In genomic region chr9:110531914-110532489, GRCm38 (mm10) we compare ENCODE assay signal across 8 mouse cellular contexts. TPM values are rescaled to one million over a fixed set of nuclear protein-coding genes. Genes with fewer than 3 reads are reported as not detected.
DNase-seq lines count a peak whose midpoint lies in the region; ATAC-seq and TF ChIP-seq lines count a peak whose summit lies in the region.

No protein-coding gene starts in this region.

- peak overlapping the region; percentile 96 for H3K27ac ChIP-seq in bone marrow, adult 2 months (ENCODE audit: control insufficient read depth, insufficient read depth, low read depth, low read length, poor library complexity)
- peak overlapping the region; percentile 99 for H3K27ac ChIP-seq in embryonic facial prominence, embryonic 15.5 days (replicated peaks)
- peak overlapping the region; percentile 98 for H3K27ac ChIP-seq in kidney, embryonic 14.5 days (ENCODE audit: low read depth, low read length)
- H3K27ac ChIP-seq in limb, embryonic 15.5 days: peak overlapping the region; percentile 100

- ATAC-seq in embryonic facial prominence, embryonic 15.5 days (ENCODE audit: insufficient number of reproducible peaks, low FRiP score, low TSS enrichment, low read depth): peak; percentile 99
- ATAC-seq in kidney, embryonic 14.5 days (ENCODE audit: low FRiP score, low TSS enrichment): peak; percentile 99
- ATAC-seq in limb, embryonic 15.5 days (ENCODE audit: insufficient number of reproducible peaks, low FRiP score, low TSS enrichment, low read depth): peak; percentile 99

- peak overlapping the region; percentile 85 for H3K4me3 ChIP-seq in bone marrow, adult 2 months (replicated peaks; ENCODE audit: control insufficient read depth, low read depth, low read length)
- peak overlapping the region; percentile 98 for H3K4me3 ChIP-seq in embryonic facial prominence, embryonic 15.5 days (replicated peaks)
- H3K4me3 ChIP-seq in kidney, embryonic 14.5 days (ENCODE audit: low read length): peak overlapping the region; percentile 79
- H3K4me3 ChIP-seq in limb, embryonic 15.5 days: peak overlapping the region; percentile 99

- 1% methylated on average over 49 of the region's 53 CpGs for WGBS in bone marrow, adult 2 months
- WGBS in embryonic facial prominence, embryonic 15.5 days: 0% methylated on average over 49 of the region's 53 CpGs
- WGBS in kidney, embryonic 14.5 days: under 1% methylated on average over 51 of the region's 53 CpGs
- under 1% methylated on average over 47 of the region's 53 CpGs for WGBS in limb, embryonic 15.5 days

- H3K4me1 ChIP-seq in bone marrow, adult 2 months (ENCODE audit: control insufficient read depth, insufficient read depth, low read length): peaks cover 5% of the 10 kb centered on the region
- H3K4me1 ChIP-seq in embryonic facial prominence, embryonic 15.5 days: peaks cover 26% of the 10 kb centered on the region
- H3K4me1 ChIP-seq in kidney, embryonic 14.5 days (ENCODE audit: control insufficient read depth, insufficient read depth, low read length): peaks cover 14% of the 10 kb centered on the region
- peaks cover 22% of the 10 kb centered on the region for H3K4me1 ChIP-seq in limb, embryonic 15.5 days

- H3K9ac ChIP-seq in embryonic facial prominence, embryonic 15.5 days: peak overlapping the region; percentile 85
- peak overlapping the region; percentile 91 for H3K9ac ChIP-seq in kidney, embryonic 14.5 days (ENCODE audit: low read depth, low read length)
- peak overlapping the region; percentile 82 for H3K9ac ChIP-seq in limb, embryonic 15.5 days

- H3K36me3 ChIP-seq in embryonic facial prominence, embryonic 15.5 days: no peaks in the 10 kb centered on the region
- H3K36me3 ChIP-seq in kidney, embryonic 14.5 days (ENCODE audit: control insufficient read depth, insufficient read depth, low read length): peaks cover 4% of the 10 kb centered on the region; the same call in 1 of the 2 replicates
- H3K36me3 ChIP-seq in limb, embryonic 15.5 days: 0 out of 2 replicates have a peak, but pooled peaks cover 2% of the 10 kb centered on the region

- H3K4me2 ChIP-seq in embryonic facial prominence, embryonic 15.5 days (replicated peaks): peak overlapping the region; percentile 58
- peak overlapping the region; percentile 77 for H3K4me2 ChIP-seq in kidney, embryonic 14.5 days (replicated peaks; ENCODE audit: low read depth, low read length)
- H3K4me2 ChIP-seq in limb, embryonic 15.5 days: peak overlapping the region; percentile 49

- peak; percentile 59 for TF ChIP-seq CTCF in bone marrow, adult 2 months (IDR thresholded peaks at IDR 0.05; ENCODE audit: control insufficient read depth, insufficient read depth, low read length)

- DNase-seq in 416B (ENCODE audit: low read depth): peak; percentile 96
- DNase-seq in heart, adult 9 months (ENCODE audit: low spot score in 2 of 2): peak; percentile 95
- DNase-seq in monocyte, adult 2 months (ENCODE audit: low read depth in 1 of 2, low spot score in 2 of 2): peak; percentile 84 to 85
- DNase-seq in spleen, postnatal 36 days (ENCODE audit: low spot score in 2 of 2): peak; percentile 98

- no peaks in the 10 kb centered on the region for H3K27me3 ChIP-seq in embryonic facial prominence, embryonic 15.5 days
- H3K27me3 ChIP-seq in kidney, embryonic 14.5 days (ENCODE audit: control insufficient read depth, insufficient read depth, low read length): no peaks in the 10 kb centered on the region
- H3K27me3 ChIP-seq in limb, embryonic 15.5 days: no peaks in the 10 kb centered on the region

- H3K9me3 ChIP-seq in embryonic facial prominence, embryonic 15.5 days (replicated peaks): no peaks in the 10 kb centered on the region
- no peaks in the 10 kb centered on the region for H3K9me3 ChIP-seq in kidney, embryonic 14.5 days (ENCODE audit: control insufficient read depth, low read length)
- H3K9me3 ChIP-seq in limb, embryonic 15.5 days: no peaks in the 10 kb centered on the region

- peak; percentile 73; the same call in 1 of the 2 replicates for TF ChIP-seq POLR2A in bone marrow, adult 2 months (IDR thresholded peaks at IDR 0.05; ENCODE audit: borderline replicate concordance, control insufficient read depth, low read depth, low read length)

RNA-seq across cellular contexts. Expression of gene Setd2, which starts 0.4 kb away (rescaled TPM):
- polyA plus RNA-seq in bone marrow, adult 2 months (2011; ENCODE audit: insufficient read depth, insufficient read length, low replicate concordance, missing spikeins): 39.4 and 65.9 TPM in 2 replicates
- 33.7 and 34.3 TPM in 2 replicates for polyA plus RNA-seq in embryonic facial prominence, embryonic 15.5 days (2015; fragmentation: Nextera tagmentation; extraction: Ambion mirVana)
- 46.5 and 55.9 TPM in 2 replicates for polyA plus RNA-seq in kidney, embryonic 14.5 days (2014; fragmentation: Nextera tagmentation; extraction: Ambion mirVana)
- polyA plus RNA-seq in limb, embryonic 15.5 days (2015; fragmentation: Nextera tagmentation; extraction: Ambion mirVana): 31.9 and 34.0 TPM in 2 replicates

RNA-seq across cellular contexts. Expression of gene Kif9, which starts 55.2 kb away (rescaled TPM):
- not detected in 2 replicates for polyA plus RNA-seq in bone marrow, adult 2 months (2011; ENCODE audit: insufficient read depth, insufficient read length, low replicate concordance, missing spikeins)
- polyA plus RNA-seq in embryonic facial prominence, embryonic 15.5 days (2015; fragmentation: Nextera tagmentation; extraction: Ambion mirVana): 4.0 and 7.4 TPM in 2 replicates
- 1.2 TPM in 2 replicates for polyA plus RNA-seq in kidney, embryonic 14.5 days (2014; fragmentation: Nextera tagmentation; extraction: Ambion mirVana)
- polyA plus RNA-seq in limb, embryonic 15.5 days (2015; fragmentation: Nextera tagmentation; extraction: Ambion mirVana): 0.95 and 1.3 TPM in 2 replicates

RNA-seq across cellular contexts. Expression of gene Klhl18, which starts 55.5 kb away (rescaled TPM):
- polyA plus RNA-seq in bone marrow, adult 2 months (2011; ENCODE audit: insufficient read depth, insufficient read length, low replicate concordance, missing spikeins): 6.2 and 18.4 TPM in 2 replicates
- polyA plus RNA-seq in embryonic facial prominence, embryonic 15.5 days (2015; fragmentation: Nextera tagmentation; extraction: Ambion mirVana): 11.1 and 12.8 TPM in 2 replicates
- 5.1 and 10.5 TPM in 2 replicates for polyA plus RNA-seq in kidney, embryonic 14.5 days (2014; fragmentation: Nextera tagmentation; extraction: Ambion mirVana)
- polyA plus RNA-seq in limb, embryonic 15.5 days (2015; fragmentation: Nextera tagmentation; extraction: Ambion mirVana): 10.5 and 11.3 TPM in 2 replicates

Comparison
In these comparisons a context has a peak if more than half of its experiments do, and no peak if none do; other contexts are left out.
1. Peak in every context shown above with its lines: DNase-seq, ATAC-seq, H3K4me3 ChIP-seq and H3K27ac ChIP-seq.